Mouse (Mus musculus) G1E (cell line): ENCODE data around the gene Ooep. TPM values are rescaled to one million over a fixed set of nuclear protein-coding genes. Genes with fewer than 3 reads are reported as not detected.

Experiments
- ATAC-seq: 2 replicates; pipeline ENCODE4 v1.8.0; 2016; ENCODE audit warnings: mild to moderate bottlenecking; ENCODE audit not compliant: insufficient number of reproducible peaks, poor library complexity, low FRiP score, severe bottlenecking; ENCODE audit errors: extremely low read depth
- DNase-seq: peaks from one replicate; pipeline ENCODE4 v3.0.0; 2012; ENCODE audit warnings: low spot score
- H3K27me3 ChIP-seq: 2 replicates; pipeline ENCODE4 v1.6.1; 2012; ENCODE audit warnings: mild to moderate bottlenecking, low read length, inconsistent platforms; ENCODE audit not compliant: insufficient read depth
- H3K36me3 ChIP-seq: replicated peaks from 2 replicates; pipeline ENCODE3; 2012; ENCODE audit warnings: mild to moderate bottlenecking, inconsistent platforms
- H3K4me1 ChIP-seq: 2 replicates; pipeline ENCODE4 v1.6.1; 2012; ENCODE audit warnings: low read depth, low read length, inconsistent platforms, mixed read lengths; ENCODE audit not compliant: insufficient read depth
- H3K4me3 ChIP-seq: 2 replicates; pipeline ENCODE4 v1.5.1; 2012; ENCODE audit warnings: low read depth, mild to moderate bottlenecking, inconsistent platforms, low read length, moderate library complexity, mixed read lengths
- H3K9me3 ChIP-seq: replicated peaks from 2 replicates; pipeline ENCODE4 v1.6.1; 2012; ENCODE audit warnings: inconsistent platforms
- CTCF ChIP-seq: IDR thresholded peaks from 2 replicates; pipeline ENCODE4 v1.5.1; 2012; ENCODE audit warnings: low read depth, low read length, inconsistent platforms, mixed read lengths
- GATA1 ChIP-seq: IDR thresholded peaks from 2 replicates; pipeline ENCODE4 v1.6.1; 2012; ENCODE audit warnings: borderline replicate concordance, low read length, inconsistent platforms, mixed read lengths
- GATA2 ChIP-seq: IDR thresholded peaks from 2 replicates; pipeline ENCODE4 v1.6.1; 2012; ENCODE audit warnings: low read depth, low read length, inconsistent platforms, borderline replicate concordance
- POLR2AphosphoS5 ChIP-seq: IDR thresholded peaks from 2 replicates; pipeline ENCODE4 v1.6.1; 2012; ENCODE audit warnings: low read depth, low read length, inconsistent platforms; ENCODE audit not compliant: insufficient replicate concordance
- TAL1 ChIP-seq: conservative IDR thresholded peaks from 2 replicates; pipeline ENCODE4 v1.6.1; 2012; ENCODE audit warnings: low read depth, low read length, inconsistent platforms, mixed read lengths
- polyA plus RNA-seq: library from polyadenylated mRNA; stranded (reverse); fragments of >175 nt; gene quantifications from 2 replicates; pipeline ENCODE4 v1.2.3, GENCODE M21; 2012
- total RNA-seq, 2 experiments: library from RNA; stranded (forward) in 1 of 2; stranded (reverse) in 1 of 2; fragments of 200-1000 nt in 1 of 2; fragments of >200 nt in 1 of 2; fragmentation: Nextera tagmentation in 1 of 2; gene quantifications; 2 replicates each; pipeline ENCODE4 v1.2.3; 2014 to 2017

Ooep gene
- total and polyA plus RNA-seq, 3 experiments, result not detected

DNA sequence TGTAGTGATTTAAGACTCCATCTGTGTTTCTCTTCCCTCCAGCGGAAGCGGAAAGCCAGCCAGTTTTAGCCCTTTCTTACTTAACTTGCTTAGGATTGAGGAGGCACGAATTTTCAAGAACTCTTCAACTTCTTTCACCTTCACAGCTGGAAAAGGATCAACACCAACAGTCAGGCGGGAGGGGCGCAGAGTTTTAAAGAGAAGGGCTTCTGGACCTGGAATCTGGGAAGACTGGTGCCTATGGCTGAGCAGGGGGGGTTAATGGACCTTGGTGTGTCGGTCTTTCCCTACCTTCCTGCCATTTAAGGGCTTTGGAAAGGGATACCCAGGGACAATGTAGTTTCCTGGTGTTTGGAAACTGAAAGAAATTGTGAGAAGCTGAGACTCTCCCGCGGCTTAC is 979 bp downstream of the Ooep start:
- 0 out of 2 replicates have a peak, but pooled peaks cover 3% of the 10 kb centered on the region for H3K27me3 ChIP-seq
- no peak for DNase-seq
- no peak for ATAC-seq
- no peaks in the 10 kb centered on the region for H3K9me3 ChIP-seq
- no peaks in the 10 kb centered on the region for H3K4me1 ChIP-seq
- TF ChIP-seq GATA1 (no peak), CTCF (no peak), POLR2AphosphoS5 (no peak), TAL1 (no peak), GATA2 (no peak)
- no peak overlapping the region for H3K4me3 ChIP-seq
- no peaks in the 10 kb centered on the region for H3K36me3 ChIP-seq

DNA sequence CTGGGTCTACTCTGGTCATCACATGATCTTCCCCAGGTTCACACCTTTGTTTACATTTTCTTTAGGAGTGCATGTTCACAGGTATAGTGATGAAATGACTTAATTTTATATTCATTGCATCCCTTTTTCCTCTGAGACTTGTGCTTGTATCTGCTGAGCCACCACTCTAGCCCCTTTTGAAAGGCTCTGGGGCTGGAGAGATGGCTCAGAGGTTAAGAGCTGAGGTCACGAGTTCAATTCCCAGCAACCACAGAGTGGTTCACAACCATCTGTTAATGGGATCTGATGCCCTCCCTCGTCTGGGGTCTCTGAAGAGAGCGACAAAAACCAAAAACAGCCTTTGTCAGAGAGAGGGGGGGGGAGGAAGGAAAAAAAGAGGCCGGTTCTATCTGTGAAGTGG is 3.0 kb downstream of the Ooep start:
- Histone ChIP-seq H3K36me3 (no peaks in the 10 kb centered on the region), H3K27me3 (0 out of 2 replicates have a peak, but pooled peaks cover 3% of the 10 kb centered on the region), H3K4me1 (no peaks in the 10 kb centered on the region), H3K9me3 (no peaks in the 10 kb centered on the region), H3K4me3 (no peak overlapping the region)
- no peak for ATAC-seq
- TF ChIP-seq GATA2, result no peak
- no peak for TF ChIP-seq TAL1
- TF ChIP-seq POLR2AphosphoS5, result no peak
- no peak for TF ChIP-seq GATA1
- no peak for TF ChIP-seq CTCF
- no peak for DNase-seq

DNA sequence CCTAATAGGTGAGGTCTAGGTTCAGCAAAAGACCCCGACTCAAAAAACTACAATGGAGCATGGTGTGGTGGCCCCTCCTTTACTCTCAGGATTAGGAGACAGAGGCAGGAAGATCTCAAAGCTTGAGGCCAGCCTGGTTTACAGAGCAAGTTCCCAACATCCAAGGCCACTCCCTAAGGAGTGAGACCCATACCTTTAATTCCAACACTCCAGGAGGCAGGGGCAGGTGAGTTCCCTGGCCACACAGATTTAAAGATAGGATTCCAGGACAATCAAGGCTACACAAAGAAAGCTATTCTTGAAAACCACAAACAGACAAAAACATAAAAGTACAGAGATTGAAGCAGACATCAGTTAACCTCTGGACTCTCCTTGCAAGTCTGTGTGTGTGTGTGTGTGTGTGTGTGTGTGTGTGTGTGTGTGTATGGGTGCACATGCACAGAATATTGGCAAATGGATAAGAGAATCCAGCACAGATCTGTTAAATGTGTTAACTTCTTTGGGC is 3.6 kb downstream of the Ooep start:
- TF ChIP-seq CTCF (no peak), GATA1 (no peak), GATA2 (no peak), TAL1 (no peak), POLR2AphosphoS5 (no peak)
- Histone ChIP-seq H3K9me3 (no peaks in the 10 kb centered on the region), H3K4me1 (no peaks in the 10 kb centered on the region), H3K4me3 (no peak overlapping the region), H3K27me3 (0 out of 2 replicates have a peak, but pooled peaks cover 3% of the 10 kb centered on the region), H3K36me3 (no peaks in the 10 kb centered on the region)
- ATAC-seq, result no peak
- no peak for DNase-seq

DNA sequence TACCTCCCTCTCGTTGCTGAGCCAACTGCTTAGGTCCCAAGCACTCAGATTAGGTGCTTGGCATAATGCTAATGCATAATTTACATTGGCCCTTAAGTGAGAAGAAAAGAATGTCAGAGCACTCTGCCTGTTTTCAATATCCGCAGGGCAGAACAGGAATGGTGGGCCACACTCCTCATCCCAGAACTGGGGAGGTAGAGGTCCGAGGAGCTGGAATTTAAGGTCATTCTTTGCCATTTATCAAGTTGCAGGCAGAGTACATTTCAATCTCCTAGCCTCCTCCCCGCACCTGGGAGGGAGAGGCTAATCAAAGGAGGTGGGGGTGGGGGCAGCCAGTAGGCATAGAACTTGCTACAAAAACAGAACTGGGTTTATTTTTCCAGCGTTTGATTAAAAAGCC is 4.1 kb downstream of the Ooep start:
- 0 out of 2 replicates have a peak, but pooled peaks cover 3% of the 10 kb centered on the region for H3K27me3 ChIP-seq

DNA sequence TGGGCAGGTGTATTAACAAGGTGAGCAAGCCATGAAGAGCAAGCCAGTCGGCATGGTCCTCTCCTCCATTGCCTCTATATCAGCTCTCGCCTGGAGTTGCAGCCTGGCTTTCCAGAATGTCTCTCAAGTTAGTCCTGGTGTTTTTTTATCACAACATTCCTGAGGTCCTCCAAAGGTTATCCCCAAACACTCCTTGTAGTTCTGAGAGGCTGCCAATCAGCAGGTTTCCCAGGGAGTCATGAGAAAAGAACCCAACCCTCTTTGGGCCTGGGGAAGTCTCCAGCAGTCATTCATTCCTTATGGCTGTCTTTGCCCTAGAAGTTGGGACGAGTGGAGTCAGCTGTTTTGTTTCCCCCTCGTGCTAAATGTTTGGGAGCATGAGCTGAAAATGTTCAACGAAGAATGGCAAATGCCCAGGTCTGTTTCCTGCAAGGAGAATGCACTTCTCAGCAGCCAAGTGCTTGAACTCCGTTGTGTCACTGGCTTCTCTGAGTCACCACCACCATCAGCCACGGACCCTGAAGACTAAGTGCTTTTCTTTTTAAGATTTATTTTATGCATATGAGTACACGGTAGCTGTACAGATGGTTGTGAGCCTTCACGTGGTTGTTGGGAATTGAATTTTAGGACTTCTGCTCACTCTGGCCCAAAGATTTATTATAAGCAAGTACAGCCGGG is 5.6 kb downstream of the Ooep start:
- Histone ChIP-seq H3K36me3 (no peaks in the 10 kb centered on the region), H3K4me1 (no peaks in the 10 kb centered on the region), H3K27me3 (0 out of 2 replicates have a peak, but pooled peaks cover 3% of the 10 kb centered on the region), H3K4me3 (no peak overlapping the region), H3K9me3 (no peaks in the 10 kb centered on the region)
- TF ChIP-seq CTCF (no peak), GATA1 (no peak), TAL1 (no peak), POLR2AphosphoS5 (no peak), GATA2 (no peak)
- ATAC-seq, result no peak
- no peak for DNase-seq

More for the DNA sequence above, 4.1 kb downstream of the Ooep start:
- H3K9me3 ChIP-seq, result no peaks in the 10 kb centered on the region
- DNase-seq, result no peak
- H3K4me3 ChIP-seq, result no peak overlapping the region
- no peaks in the 10 kb centered on the region for H3K36me3 ChIP-seq
- H3K4me1 ChIP-seq, result no peaks in the 10 kb centered on the region
- no peak for ATAC-seq
- TF ChIP-seq GATA2 (no peak), CTCF (no peak), TAL1 (no peak), GATA1 (no peak), POLR2AphosphoS5 (no peak)

DNA sequence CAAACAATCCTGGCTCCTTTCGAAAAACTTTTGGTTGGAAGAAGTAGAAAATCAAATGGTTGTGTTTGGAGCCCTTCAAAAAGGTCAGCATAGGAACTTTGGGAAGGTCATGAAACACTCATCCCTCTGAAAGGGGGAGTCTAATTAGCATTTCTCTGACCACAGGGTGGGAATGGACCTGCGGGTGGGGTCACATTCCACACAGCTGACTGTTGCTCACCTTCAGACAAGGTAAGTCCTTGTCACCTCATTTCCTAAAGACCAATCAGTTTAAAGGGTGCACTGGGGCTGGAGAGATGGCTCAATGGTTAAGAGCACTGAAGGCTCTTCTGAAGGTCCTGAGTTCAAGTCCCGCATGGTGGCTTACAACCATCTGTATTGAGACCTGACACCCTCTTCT is 7.1 kb downstream of the Ooep start:
- Histone ChIP-seq H3K36me3 (no peaks in the 10 kb centered on the region), H3K27me3 (0 out of 2 replicates have a peak, but pooled peaks cover 2% of the 10 kb centered on the region), H3K4me3 (no peak overlapping the region), H3K9me3 (no peaks in the 10 kb centered on the region), H3K4me1 (no peaks in the 10 kb centered on the region)
- no peak for ATAC-seq
- no peak for TF ChIP-seq GATA2
- no peak for TF ChIP-seq GATA1
- TF ChIP-seq CTCF, result no peak
- TF ChIP-seq POLR2AphosphoS5, result no peak
- TF ChIP-seq TAL1, result no peak
- no peak for DNase-seq
